Mouse (Mus musculus) cortical plate, adult 2 months (tissue): Measurements from ENCODE around the gene Rxfp2.

Experiments
- CTCF ChIP-seq: fragments of 200-500 bp; IDR thresholded peaks from 2 replicates; pipeline ENCODE4 v1.5.1; 2011; ENCODE audit warnings: mild to moderate bottlenecking, control low read depth, low read length; ENCODE audit not compliant: insufficient read depth; ENCODE audit errors: extremely low read depth
- POLR2A ChIP-seq: fragments of 200-500 bp; IDR thresholded peaks from 2 replicates; pipeline ENCODE4 v1.6.1; 2011; ENCODE audit warnings: mild to moderate bottlenecking, low read length, control low read depth; ENCODE audit not compliant: insufficient read depth; ENCODE audit errors: extremely low read depth

GRCm38 (mm10) chr5:150032075-150032492 lies 13.6 kb downstream of the Rxfp2 start:
- TF ChIP-seq CTCF (no peak), POLR2A (no peak)
